Mouse (Mus musculus): ENCODE results near the gene Trim25.
A peak's percentile ranks its signal among the peaks of the same experiment; 100 is the strongest.
"Not testable (repeated sequence)": the region's sequence is repeated elsewhere in the genome, so short reads cannot be mapped to it uniquely, and the experiment has no call there.

Gene Trim25

DNA sequence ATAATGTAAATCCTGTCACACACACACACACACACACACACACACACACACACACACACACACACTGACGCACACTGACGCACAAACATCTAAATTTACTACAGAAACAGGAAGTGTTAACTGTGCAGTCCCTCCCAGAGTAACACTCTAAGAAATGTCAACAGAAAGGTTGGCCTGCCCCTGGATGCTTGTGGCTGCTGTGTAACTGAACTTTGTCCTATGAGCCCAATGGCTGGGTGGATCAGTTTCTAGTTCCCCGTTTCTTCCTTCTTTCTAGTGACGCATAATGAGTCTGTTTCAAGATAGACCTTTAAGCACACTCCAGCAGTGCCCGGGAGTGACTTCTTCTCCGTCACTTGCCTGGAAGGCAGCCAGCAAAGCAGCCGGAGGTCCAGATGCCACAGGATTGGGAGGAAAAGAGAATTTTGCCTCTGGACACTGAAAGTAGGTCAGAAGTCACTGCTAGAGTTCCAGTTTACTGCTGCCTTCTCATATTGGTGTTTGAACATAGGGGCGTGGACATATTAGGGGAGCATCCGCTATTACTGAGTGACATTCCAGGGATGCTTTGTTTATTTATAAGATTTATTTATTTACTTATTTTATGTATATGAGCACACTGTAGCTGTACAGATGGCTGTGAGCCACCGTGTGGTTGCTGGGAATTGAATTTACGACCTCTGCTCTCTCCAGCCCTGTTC lies 25.2 kb downstream of the Trim25 start:
- peak; percentile 88 for DNase-seq (ENCODE audit: low spot score)

DNA sequence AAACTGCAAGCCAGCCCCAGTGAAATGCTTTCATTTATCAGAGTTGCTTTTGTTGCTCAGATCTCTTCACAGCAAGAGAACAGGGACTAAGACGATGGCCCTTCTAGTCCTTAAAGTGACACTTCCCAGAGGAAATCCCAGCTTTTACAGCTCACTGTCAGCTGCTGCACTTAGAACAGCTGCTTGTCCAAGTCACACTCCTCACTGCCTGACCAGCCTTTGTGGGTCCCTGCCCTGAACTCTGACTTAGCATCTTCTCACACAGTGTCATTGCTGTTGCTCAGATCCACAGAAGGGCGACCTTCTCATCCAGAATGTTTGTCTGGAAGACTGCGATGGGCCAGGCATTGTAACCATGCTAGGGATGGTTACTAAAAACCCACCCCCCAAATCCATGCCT lies 26.4 kb downstream of the Trim25 start:
- DNase-seq (ENCODE audit: low spot score) = no peak

DNA sequence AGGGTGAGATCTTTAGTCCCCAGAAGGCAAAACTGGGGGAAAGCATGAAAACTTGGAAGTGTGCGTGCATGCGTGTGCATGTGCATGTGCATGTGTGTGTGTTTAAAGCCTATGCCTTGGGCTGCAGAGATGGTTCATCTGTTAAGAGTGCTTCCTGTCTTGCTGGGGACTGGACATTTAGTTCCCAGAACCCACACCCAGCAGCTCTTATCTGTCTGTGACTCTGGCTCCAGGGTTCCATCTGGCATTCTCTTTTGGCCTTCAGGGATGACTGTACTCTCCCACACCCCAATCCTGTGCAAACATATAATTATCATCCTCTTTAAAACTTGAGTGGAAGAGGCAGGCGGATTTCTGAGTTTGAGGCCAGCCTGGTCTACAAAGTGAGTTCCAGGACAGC lies 26.9 kb downstream of the Trim25 start:
- DNase-seq (ENCODE audit: low spot score) = no peak

DNA sequence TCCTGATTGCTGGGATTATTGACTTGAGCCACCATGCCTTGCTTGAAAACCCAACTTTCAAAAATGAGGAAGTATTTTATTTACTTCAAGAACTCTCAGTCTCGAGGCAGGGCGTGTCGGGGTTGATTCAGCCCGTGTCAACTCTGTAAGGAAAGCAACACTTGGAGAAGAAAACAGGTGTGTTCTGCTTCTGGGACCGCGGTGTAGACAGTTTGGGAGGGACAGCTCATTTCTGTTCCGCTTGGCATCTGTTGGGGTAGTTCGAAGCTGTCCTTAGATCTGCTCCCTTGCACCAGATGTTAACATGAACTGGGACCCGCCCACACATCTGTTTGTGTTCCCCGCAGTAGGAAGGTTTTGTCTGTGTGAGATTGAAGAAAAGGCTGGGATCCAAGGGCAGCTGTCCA lies 28.8 kb downstream of the Trim25 start:
- DNase-seq (ENCODE audit: low spot score) = peak; percentile 62

DNA sequence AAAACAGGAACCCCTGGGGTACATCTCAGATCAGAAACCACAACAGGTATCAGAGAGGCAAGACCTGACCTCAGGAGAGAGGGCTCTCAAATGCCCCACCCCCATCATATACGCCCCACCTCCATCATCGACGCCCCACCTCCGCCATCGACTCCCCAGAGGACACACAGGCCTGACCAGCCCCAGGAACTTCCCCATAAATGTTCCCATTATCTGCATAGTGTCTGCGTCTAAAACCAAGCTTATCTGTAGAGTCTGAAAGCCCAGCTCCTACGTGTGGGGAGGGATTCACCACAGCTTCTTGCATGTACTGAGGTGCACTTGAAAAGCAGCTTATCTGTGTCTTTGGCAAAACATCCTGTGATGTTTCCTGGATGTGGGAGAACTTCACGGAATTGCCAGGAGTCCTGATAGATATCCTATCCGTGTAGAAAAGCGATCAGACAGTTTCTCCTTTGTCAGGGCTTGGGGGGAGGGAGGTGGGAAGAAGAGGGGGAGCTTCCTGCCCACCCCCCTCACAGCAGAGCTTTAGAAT lies 29.8 kb downstream of the Trim25 start:
- DNase-seq (ENCODE audit: low spot score) = no peak

DNA sequence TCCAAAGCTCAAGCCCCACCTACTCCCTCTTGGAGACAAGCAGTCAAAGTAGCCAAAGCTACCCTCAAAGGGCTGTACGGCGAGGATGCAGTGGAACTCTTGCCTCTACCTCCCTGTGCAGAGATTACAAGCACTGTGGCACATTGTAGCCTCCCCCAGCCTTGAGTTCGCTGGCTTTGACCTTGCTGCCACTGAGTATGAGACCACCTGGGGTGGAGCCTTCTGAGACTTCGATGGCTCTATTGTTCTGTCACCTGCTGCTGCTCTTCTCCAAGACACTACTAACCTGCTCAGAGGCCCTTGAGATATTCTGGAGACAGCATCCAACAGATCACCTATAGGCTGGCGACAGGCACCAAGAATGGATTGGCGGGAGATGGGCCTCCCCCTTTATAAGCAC lies 31.4 kb downstream of the Trim25 start:
- DNase-seq (ENCODE audit: low spot score) = no peak

DNA sequence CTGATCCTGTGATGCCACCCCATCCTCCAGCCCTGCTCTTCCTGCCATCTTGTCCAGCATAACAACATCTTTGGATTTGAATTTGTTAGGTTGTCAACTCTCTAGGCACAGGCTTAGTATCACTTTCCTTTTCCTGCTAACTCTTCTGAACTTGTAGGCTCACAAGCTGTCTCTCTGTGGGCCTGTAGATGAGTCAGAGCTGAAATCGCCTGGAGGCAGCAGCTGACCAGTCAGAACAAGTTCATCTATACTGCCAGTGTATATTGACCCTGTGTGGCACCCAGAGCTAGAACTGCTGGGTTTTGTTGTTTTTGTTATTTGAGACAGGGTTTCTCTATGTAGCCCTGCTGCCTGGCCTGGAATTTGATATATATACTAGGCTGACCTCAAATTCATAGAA lies 32.0 kb downstream of the Trim25 start:
- DNase-seq (ENCODE audit: low spot score) = peak; percentile 72

DNA sequence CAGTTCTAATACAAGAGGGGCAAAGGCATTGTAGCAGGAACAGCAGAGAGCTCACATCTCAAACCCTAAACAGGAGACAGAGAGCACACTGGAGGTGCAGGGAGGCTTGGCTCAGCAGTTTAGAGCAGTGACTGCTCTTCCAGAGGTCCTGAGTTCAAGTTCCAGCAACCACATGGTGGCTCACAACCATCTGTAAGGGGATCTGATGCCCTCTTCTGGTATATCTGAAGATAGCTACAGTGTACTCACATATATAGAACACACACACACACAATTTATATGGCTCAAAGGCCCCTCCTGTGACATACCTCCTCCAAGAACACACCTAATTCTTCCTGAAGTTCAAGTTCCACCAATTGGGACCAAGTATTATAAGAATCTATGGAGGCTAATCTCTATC lies 35.4 kb downstream of the Trim25 start:
- no peak for DNase-seq (ENCODE audit: low spot score)

DNA sequence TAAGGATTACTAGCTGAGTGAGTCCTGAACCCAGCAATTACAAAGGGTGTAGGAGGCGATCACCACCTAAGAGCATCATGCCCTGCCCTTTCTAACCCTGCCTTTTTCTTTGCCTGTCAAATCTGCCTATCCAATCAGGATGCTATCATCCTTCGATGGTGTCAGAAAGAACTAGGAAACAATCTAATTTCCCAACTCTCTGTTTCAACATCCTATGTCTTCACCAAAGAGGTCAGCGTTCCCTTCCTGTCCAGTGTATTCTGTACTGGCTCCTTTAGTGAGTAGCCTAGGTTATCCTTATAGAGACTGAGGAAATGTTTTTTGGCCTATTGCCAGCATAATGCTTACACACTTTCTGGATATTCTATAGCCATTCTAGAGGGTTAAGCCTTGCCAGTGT lies 36.4 kb downstream of the Trim25 start:
- DNase-seq (ENCODE audit: low spot score) = no peak

DNA sequence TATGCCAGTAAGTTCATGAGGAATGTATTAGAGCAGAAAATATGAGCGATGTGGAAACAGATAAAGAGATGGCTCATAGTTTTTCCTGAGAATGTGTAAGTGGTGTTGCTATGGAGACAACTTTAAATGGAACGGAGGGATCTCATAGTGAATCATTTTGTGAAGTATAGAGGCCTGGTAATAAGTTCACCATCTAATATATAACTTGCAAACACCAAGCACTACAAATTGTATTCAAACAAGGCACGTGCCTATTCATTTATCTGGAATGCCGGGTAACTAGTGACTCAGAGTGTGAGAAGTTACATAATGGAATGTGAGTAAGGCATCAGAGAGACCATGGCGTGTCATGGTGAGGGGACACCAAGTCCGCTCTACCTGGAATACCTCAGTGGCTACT lies 39.3 kb downstream of the Trim25 start:
- DNase-seq (ENCODE audit: low spot score) = no peak

DNA sequence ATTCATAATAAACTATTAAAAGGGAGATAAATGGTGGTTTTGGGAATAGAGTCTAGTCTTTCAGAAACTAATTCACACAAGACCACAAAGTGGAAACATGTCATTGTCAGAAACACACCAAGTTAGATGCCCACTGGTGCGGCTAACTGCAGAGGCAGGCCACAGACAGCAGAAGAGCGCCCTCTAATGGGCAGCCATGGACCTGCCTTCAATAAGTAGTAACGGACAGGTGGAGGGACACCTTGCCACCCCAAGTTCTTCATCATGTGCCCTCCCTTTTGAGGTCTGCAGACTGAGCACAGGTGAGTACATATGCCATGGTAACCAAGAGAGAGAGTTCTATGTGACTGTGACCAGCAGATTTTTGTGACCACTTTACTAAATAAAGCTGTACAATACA lies 40.1 kb downstream of the Trim25 start:
- DNase-seq (ENCODE audit: low spot score) = peak; percentile 71

DNA sequence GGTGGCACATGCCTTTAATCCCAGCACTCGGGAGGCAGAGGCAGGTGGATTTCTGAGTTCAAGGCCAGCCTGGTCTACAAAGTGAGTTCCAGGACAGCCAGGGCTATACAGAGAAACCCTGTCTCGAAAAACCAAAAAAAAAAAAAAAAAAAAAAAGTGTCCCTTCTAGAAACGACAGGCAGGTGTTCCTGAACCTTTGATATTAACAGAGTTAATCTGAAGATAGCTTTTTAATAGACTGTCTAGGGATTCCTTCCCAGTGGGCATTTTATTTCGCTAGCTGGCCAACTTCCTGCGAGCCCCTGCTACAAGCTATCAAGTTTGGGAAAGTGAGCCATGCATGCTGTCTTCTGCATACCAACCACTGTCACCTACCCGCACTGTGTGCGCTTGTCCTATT lies 41.9 kb downstream of the Trim25 start:
- not testable (repeated sequence) for DNase-seq (ENCODE audit: low spot score)

DNA sequence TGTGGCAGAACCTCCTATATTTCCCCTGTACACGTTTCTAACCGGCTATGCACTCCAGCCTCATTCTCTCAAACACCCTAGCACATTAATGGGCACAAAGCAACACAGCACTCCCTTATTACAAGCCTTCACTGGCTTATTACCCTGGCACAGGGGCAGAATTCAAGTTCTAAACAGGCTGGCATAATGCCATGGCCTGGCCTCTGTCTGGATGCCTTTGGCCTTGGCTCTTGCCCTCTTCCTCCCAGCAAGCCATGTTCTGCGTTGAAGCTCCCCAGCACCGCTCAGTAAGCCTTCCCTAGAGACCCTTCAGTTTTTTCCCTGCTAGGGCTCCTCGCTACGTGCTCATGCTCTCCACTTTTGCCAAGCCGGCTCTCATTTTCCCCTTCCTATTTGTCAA lies 43.9 kb downstream of the Trim25 start:
- no peak for DNase-seq (ENCODE audit: low spot score)

DNA sequence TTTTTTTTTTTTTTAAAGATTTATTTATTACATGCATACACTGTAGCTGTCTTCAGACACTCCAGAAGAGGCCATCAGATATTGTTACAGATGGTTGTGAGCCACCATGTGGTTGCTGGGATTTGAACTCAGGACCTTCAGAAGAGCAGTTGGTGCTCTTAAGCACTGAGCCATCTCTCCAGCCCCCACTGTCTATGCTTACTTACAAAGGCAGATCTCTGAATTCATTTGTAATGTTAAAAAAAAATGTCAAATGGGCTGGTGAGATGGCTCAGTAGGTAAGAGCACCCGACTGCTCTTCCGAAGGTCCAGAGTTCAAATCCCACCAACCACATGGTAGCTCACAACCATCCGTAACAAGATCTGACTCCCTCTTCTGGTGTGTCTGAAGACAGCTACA lies 46.3 kb downstream of the Trim25 start:
- not testable (repeated sequence) for DNase-seq (ENCODE audit: low spot score)

DNA sequence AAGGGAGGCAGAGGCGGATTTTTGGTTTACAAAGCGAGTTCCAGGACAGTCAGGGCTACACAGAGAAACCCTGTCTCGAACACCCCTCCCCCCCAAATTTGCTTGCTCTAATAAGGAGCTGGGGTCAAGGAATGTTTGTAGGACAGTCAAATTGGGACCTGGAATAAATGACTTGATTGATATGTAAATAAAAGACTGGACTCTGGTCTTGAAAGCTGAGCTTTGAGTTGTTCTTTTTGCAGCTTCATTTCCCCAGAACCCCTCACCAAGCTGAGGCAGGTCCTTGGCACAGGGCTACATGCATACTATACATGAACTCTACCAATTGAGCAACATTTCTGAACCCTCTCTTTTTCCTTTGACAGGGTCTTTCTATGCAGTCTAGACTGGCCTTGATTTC lies 46.8 kb downstream of the Trim25 start:
- DNase-seq (ENCODE audit: low spot score) = no peak

DNA sequence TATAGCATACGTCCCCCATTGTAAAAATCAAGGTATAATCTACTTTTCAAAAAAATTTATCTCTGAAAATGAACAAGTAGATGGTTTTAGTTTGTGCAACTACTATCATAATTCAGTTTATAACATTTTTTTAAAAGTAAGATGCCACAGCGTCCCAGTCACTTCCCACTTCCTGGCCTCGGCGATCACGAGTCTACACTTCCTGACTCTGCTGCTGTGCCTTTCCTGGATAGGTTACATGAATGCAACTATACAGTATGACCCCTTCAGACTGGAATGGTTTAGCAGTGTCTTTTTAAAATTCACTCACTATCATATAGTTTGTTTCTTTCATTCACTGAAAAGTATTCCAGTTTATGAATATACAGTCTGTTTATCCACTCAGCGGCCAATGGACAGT lies 52.6 kb downstream of the Trim25 start:
- DNase-seq (ENCODE audit: low spot score) = no peak

DNA sequence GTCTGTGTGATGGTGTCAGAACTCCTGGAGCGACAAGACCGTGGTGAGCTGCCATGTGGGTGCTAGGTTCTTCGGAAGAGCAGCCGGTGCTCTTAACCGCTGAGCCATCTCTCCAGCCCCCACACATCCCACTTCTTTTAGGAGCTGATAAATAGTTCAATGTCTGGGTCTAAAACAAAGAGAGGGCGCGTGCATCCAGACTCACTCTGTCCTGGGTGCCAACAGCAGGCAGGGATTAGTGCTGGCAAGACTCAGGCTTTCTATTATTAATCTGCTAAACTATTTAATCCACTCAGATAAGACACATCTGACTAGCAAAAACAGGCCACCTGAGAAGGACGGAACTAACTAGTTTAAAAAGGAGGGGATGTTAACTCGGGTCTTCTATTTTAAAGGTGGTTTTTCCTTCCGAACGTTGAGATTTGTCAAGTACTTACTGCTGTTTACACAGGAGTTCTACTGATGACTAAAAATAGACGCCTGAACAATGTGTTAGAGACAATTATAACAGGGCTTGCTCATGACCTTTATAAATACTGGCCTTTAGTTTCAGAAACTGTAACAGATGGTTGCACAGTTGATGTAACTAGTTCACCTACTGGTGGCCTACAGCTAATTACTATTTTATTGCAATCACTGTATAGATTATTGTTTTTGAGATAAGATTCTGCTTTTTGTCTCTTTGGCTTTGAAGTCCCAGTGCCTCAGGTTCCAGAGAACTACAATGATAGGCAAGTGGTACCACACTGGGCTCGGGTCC lies 56.9 kb downstream of the Trim25 start:
- DNase-seq (ENCODE audit: low spot score) = no peak

DNA sequence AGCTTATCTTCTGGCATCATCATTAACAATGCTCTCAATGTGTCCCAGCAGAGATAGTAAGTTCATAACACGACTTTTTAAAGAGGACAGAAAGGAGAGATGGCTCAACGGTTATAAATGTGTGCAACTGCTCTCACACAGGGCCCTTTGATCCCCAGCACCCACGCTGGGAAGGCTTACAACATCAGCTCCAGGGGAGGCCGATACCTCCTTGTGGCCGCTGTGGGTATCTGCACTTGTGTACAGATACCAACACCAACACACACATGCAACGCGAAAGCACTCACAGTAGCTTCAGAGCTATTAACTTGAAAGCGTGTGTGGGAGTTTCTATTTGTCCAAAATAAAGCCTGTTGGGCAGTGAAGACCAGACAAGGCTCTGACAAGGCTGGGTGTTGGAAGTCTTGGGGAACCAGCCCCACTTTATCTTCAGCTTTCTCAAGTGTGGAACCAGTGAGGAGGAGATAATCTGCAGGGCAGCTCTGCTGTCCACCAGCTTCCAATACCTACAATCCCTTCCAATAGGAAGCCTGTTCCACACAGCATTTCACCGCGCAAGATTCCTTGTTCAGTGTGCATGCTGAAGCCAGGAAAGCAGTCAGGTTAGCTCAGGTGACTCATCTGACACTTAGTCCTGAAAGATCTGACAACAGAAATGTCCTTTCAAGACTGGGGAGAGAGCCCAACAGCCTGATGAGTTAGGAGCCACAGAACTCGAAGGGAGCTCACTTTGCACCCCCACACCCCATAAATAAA lies 59.5 kb downstream of the Trim25 start:
- DNase-seq (ENCODE audit: low spot score) = no peak

DNA sequence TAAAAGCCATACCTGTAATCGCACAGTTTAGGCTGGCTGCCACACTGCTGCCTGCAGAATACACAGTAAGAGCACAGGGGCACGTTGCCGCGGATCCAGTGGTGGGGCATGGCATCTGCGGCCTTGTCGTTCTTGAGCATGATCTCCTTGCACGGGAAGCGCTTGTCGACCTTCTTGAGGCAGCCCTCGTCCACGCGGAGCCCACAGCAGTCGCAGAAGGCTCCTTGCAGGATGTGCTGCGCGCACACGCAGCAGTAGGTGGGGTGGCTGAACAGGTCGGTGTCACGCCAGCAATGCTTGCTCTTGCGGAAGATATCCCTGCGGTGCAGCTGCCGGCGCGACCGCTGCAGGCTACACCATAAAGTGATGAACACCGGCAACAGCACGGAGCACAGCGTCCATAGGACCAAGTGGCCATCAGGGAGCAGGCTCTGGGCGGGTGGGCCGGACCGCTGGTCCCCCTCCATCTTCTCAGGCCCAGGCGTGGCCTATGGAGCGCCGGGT lies 60.8 kb downstream of the Trim25 start:
- DNase-seq (ENCODE audit: low spot score) = peak; percentile 30

DNA sequence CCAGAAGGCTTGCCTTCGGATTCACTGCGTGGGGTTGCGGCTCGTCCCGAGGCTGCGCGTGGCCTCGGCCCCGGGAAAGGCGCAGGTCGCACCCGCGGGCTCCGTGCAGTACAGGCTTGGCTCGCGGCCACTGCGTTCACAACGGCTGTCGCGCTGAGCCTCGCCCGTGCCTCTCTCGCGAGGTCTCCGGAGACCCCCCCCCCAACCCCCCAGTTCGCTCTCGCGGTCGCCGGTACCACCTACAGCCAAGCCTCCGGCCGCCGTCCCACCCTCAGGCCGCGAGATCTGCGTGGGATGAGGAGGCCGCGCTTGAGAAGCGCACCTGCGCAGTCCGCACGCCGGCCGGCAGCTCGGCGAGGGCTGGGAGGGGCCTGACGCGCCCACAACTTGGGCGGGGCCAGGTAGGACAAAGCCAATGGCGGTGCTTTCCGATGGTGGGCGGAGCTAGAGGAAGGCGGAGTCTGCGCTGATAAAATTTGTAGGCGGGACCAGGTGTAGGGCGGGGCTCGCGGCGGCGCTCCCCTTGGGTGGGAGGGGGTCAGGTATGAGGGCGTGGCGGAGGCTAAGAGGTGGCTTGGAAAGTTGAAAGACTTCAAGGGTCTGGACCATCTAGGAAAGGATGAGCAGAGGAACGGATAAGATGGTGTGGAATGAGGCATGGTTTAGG lies 61.4 kb downstream of the Trim25 start:
- peak; percentile 91 for DNase-seq (ENCODE audit: low spot score)

DNA sequence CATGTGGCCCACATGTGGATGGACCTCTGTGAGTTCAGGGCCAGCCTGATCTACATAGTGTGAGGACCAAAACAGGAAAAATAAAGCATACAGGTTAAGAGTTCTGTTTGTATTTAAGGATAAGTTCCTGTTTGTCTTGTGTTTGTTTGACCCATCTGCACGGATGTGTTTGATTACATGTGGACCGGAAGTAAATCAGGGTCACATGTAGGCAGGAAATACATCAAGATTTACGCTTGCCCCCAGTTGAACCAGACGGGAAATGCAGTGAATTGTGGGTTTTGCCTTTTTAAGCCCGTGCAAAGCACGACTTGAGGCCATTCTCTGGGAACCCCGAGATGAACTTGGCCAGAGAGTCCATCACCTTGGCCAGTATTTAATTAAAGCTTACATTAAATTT lies 62.2 kb downstream of the Trim25 start:
- DNase-seq (ENCODE audit: low spot score) = no peak

DNA sequence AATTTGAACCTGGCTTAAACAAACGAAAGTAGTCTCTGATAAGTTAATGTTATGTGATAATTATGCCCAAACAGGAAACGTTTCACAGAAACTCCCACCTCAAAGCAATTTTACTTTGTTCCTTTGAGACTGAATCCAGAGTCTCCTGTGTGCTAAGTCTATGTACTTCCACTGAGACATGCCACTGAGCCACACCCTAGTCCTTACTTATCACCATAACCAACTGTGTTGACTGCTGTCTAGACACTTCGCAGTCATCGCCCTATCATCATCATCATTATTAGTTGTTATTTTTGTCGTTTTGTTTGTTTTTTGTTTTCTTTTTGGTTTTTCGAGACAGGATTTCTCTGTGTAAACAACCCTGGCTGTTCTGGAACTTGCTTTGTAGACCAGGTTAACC lies 65.1 kb downstream of the Trim25 start:
- DNase-seq (ENCODE audit: low spot score) = no peak
